Mouse (Mus musculus) left cerebral cortex, adult 8-10 months (tissue): Measurements from ENCODE around the gene Sirt4. TPM values are rescaled to one million over a fixed set of nuclear protein-coding genes. Genes with fewer than 3 reads are reported as not detected.

Experiments
- DNase-seq, 2 experiments: peaks; one replicate each; pipeline ENCODE4 v3.0.0; 2022; ENCODE audit warnings: low spot score in 2 of 2
- total RNA-seq, 4 experiments: library from RNA; stranded (reverse); gene quantifications; 2 replicates each; pipeline ENCODE4 v1.2.4; 2022

Gene Sirt4
- total RNA-seq, 4 experiments from 2014 or later = 27.1 to 38.6 (median 33.1) TPM

GRCm38 (mm10) chr5:115491771-115492322 lies 7.3 kb upstream of the Sirt4 start:
- no peak for DNase-seq

GRCm38 (mm10) chr5:115491076-115491475 lies 6.6 kb upstream of the Sirt4 start:
- no peak for DNase-seq

GRCm38 (mm10) chr5:115490638-115491000 lies 6.1 kb upstream of the Sirt4 start:
- no peak for DNase-seq

GRCm38 (mm10) chr5:115489699-115490637 lies 5.4 kb upstream of the Sirt4 start:
- DNase-seq = peak; percentile 84 to 89

DNA sequence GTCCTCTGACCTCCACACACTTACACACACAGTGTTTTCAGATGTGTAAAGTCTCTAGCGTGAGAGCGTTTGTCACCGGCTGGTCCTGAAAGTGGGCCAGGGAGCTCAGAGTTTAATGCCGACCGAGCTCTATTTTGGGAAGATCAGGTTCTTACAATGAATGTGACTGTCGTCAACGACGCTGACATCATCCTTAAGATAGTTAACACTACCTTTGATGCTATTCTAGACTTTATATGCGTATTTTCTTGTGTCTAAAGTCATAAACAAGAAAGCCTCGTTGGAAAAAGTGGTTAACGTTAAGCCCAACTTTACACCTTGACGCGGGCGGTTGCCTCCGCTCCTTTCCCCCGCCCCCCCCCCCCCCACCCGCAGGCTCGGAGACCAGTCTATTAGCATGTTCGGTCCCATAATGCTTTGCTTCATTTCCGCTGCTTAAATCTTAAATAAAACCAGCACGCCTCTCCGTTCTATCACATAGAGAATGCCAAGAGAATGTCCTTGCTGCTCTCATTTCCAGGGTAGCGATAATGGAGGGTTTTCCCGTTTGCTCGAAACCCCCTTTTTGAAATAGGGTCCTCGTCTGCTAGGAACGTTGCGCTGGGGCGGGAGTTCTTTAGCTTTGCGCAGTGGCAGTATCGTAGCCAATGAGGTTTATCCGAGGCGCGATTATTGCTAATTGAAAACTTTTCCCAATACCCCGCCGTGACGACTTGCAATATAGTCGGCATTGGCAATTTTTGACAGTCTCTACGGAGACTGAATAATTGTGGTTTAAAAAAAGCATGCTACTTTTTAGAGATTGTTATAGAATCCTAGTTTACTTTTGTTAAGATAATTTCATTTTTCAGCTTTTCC lies 4.5 kb upstream of the Sirt4 start:
- DNase-seq = peak in 1 of 2 experiments; percentile 85

DNA sequence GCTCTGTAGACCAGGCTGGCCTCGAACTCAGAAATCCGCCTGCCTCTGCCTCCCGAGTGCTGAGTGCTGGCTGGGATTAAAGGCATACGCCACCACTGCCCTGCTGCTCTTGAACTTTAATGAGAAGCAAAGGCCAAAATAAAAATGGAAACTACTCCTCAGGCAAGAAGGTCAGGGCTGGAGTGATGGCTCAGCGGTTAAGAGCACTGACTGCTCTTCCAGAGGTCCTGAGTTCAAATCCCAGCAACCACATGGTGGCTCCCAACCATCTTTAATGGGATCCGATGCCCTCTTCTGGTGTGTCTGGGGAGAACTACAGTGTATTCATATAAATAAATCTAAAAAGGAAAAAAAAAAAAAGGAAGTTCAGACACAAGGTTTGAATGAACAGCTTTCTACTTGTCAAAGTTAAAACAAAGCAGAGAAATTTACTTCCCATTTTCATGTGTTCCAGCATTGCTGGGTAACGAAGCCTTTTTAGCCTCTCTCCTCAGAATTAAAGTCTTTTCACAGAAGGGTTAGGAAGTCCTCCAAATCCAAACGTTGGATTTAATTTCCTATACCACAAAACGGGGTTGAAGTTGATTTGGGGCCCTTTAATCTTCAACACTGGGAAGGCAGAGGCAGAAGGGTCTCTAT lies 3.5 kb upstream of the Sirt4 start:
- DNase-seq = no peak

DNA sequence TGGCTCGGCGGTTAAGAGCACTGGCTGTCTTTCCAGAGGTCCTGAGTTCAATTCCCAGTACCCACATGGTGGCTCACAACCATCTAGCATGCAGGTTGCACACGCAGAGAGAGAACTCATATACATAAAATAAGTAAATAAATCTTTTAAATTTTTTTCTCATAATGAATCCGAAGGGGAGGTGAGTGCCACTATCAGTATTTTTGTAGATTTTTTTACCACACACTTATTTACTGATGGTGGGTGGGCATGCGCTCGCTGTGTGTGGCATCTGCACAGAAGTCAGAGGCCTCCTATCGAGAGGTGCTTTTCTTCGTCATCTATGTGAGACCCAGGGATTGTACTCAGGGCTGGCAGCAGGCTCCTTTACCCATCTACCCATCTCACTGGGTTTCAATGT lies 2.8 kb upstream of the Sirt4 start:
- DNase-seq = no peak

GRCm38 (mm10) chr5:115486726-115487125 lies 2.2 kb upstream of the Sirt4 start:
- no peak for DNase-seq

GRCm38 (mm10) chr5:115485489-115486205 lies 1.1 kb upstream of the Sirt4 start:
- no peak for DNase-seq

DNA sequence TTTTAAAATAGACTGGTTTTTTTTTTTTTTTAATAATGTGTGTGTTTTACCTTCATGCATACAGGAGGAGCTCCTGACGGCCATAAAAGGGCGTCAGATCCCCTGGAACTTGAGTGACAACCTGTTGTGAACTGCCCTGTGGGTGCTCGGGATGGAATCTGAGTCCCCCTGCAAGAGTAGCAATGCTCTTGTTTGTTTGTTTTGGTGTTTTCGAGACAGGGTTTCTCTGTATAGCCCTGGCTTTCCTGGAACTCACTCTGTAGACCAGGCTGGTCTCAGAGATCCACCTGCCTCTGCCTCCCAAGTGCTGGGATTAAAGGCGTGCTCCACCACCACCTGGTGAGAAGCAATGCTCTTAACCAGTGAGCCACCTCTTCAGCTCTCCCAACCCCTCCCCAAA lies 471 bp upstream of the Sirt4 start:
- no peak for DNase-seq

DNA sequence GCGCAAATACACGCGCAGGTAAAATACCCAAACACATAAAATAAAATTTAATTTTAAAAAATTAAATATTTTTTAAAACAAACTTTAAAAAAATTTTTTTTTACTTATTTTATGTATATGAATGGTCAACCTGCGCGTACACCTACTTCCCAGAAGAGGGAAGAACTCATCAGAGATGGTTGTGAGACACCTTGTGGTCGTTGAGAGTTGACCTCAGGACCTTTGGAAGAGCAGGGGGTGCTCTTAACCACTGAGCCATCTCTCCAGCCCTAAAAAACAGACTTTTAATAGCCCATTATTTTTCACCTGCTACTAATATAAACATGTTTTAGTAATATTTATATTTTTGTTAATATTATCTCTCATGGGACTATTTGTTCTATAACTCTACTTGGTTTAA lies 1.1 kb downstream of the Sirt4 start:
- no peak for DNase-seq

DNA sequence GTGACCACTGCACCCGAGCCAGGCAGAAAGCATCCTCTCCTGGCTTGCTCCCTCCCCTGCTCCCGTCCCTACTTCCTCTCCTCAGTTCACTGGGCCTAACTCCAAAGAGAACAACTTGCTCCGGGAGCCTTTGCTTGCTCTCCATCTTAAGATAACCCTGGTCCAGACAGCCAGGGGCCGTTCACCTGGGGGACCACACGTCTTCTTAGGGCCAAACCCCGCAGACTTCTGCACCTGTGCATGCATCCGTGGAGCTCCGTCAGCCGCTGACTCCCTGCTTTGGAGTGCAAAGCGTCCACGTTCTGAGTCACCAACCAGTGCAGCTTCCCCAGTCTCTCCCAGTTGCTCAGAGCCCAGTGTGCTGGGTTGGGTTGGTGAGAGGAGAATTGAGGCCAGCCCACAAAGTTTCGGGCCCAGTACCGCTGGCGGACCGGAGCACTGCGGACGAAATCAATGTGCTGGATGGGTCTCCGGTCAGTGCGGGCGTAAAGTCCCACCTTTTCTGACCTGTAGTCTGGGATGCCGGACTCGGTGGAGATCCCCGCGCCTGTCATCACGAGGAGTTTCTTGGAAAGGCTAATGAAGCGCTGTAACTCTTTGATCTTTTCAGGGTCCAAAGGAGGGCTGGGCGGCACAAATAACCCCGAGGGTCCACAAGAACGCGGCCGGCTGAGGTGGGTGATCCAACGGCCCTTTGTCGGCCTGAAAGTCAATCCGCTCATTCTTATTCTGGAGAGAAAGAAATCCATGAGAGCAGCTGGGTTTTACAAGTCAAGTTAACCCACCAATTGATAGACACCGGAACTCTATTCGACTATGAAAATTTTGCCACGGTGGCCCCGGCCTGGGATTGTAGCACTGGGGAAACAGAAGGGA lies 1.9 kb downstream of the Sirt4 start:
- no peak for DNase-seq

DNA sequence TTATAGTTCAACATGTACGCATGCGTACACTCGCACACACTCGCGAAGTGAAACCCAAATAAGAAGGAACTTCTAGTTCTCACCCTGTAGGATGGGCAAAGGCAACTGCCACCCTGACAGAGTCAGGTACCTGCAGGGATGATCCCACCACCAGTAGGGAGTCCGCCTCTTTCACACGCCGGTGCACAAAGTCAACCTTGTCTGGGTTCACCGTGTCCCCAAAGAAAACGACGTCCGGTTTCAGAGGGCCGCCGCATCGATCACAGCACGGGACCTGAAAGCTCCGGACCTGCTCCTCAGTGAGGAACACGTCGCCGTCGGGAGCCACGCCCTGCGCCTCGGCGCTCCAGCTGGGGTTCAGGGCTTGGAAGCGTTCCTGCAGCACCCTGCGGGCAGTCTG lies 4.4 kb downstream of the Sirt4 start:
- no peak for DNase-seq

- no peak for DNase-seq
These were observed 5.0 kb downstream of the Sirt4 start for GRCm38 (mm10) chr5:115479561-115479960.

- no peak for DNase-seq
These were observed 8.3 kb downstream of the Sirt4 start for GRCm38 (mm10) chr5:115476107-115476727.

GRCm38 (mm10) chr5:115475337-115476106 lies 9.0 kb downstream of the Sirt4 start:
- DNase-seq = no peak

- no peak for DNase-seq
These were observed 10.2 kb downstream of the Sirt4 start for GRCm38 (mm10) chr5:115474174-115474828.

GRCm38 (mm10) chr5:115473191-115473590 lies 11.3 kb downstream of the Sirt4 start:
- DNase-seq = no peak
